Mouse (Mus musculus) cerebellum, adult 11-12 months (tissue): Measurements from ENCODE around the gene Bmp6.

Experiments
- DNase-seq: peaks from one replicate; pipeline ENCODE4 v3.0.0; 2022

The Bmp6 gene

DNA sequence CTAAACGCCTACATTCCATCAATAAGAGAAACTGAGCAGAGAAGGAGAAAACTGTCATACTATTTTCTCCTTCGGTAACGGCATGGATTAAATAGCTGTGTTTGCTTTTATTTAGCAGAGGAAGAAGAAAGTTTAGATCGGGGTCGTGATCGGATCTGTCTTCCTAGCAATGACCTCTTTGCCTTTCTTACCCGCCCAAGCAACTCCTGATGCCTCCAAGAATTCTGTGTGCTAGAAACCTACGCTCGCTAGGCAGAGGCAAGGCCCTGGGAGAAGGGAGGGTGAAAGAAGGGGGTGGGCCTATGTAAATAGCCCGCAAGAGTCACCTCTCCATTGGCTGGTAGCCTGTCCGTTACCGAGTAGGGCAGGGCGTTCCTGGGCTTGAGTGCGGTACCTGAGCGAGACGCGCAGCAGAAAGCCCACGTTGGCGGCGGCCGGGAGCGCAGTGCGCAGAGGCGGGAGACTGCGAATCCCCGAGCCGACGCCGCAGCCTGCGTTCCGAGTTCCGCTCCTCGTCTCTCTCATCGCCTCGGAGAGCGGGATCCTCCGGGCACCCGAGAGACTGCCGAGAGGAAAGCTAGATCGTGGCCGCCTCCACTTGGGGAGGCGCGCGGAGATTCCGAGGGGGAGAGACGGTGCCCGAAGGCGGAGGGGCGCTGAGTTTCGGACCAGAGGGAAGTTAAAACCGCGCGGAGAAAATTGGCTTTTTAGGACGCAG lies at the start of gene Bmp6:
Bmp6 (plus strand) TSS at position 395 of the 718 bp plus-strand sequence.
- DNase-seq, result peak; percentile 32

DNA sequence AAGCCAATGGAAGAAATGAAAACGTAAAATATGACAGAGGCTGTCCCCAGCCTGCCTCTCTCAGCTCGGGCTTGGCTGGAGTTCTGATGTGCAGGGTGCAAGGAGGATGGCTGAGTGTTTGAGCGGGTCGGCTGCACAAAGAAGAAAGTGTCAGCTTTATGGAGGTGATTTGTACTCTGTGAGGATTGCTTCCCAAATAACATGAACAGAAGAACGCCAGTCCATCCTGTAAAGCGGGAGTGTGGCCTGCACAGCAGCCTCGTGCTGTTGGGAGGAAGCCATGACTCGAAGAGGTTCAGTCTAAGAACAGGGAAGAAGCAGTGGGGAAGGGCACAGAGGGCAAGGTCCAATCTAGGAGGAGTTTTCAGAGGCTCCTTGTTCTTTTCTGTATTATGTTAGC lies 48.7 kb upstream of the Bmp6 start:
- no peak for DNase-seq

DNA sequence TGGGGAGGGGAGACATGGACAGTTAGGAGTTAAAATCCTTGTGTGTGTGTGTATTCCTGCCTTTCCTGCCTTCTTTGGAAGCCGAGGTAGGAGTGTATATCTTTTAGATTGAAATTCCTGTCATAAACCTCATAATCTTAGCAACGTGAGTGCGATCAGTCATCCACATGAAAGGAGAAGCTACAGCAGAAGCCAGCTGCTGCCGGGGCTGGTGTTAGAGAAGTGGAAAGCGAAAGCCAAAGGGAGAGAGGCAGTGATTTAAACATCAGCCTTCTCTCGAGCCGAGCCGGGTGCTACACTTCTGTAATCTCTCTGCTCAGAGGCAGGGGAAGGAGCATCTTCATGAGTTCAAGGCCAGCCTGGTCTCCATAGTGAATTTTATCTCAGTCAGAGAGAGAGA lies 48.3 kb upstream of the Bmp6 start:
- DNase-seq, result no peak

DNA sequence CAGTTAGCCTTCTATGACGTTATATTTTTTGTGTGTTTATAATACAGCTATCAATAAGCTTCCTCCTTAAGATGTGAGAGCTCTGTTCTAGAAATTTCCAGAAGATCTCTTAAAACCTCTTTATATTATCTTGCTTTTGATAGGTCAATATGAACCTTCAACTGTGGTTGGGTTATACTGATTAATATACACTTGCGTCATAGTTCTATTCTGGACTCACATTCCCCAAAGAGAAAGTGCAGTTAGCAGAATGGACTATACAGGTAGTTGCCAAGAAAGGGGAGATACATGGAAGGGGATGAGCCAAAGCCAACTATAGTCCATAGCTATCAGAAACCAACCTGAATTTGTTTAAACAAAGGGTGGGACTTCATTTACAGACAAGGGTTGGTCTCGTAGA lies 33.8 kb upstream of the Bmp6 start:
- no peak for DNase-seq

DNA sequence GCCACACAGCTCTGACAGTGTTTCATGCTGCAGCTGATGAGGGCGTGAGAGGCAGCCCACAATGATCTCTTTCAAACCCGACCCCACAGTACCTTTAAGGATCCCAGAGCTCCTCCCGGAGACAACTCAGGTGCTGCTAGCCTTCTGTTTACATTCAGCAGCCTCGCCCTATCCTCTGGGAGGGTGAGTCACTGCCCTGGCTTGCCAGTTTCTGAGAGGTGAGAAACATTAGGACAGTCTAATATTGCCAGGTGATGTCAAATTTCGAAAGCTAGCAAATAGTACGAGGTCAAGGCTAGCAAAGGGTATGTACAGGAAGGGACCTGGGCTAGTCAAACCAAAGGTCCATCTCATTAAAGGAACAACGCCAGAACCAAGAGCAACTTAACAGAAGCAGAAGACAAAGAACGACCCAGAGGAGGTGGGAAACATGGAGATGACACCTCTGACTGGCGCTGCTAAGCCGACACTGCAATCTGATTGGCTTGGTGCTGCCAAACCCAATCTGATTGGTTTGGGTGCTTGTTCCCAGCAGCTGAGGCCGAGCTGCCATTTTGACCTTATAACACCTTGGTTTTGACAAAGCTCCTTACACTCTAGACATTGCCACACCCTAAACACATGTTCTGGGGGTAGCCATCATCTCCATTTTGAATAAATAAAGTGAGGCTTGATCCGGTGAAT lies 32.4 kb upstream of the Bmp6 start:
- DNase-seq, result no peak

DNA sequence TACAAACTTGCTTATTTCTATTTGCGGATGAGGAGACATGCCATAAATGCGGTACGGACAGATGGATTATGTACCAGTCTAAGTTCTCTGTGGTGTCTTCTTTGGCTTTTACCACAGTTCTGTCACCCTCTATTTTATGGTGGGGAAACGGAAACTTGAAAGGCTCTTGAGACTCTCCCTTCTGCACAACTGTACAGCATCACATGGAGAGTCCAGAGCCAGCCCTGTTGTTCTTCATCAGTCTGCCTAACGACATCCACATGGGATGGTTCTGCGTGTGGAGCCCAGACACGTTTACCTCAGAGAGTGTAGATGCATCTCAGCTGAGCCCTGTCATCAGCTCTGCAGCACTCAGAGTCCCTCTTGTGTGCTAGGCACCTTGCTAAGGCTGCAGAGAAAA lies 30.3 kb upstream of the Bmp6 start:
- DNase-seq, result no peak

DNA sequence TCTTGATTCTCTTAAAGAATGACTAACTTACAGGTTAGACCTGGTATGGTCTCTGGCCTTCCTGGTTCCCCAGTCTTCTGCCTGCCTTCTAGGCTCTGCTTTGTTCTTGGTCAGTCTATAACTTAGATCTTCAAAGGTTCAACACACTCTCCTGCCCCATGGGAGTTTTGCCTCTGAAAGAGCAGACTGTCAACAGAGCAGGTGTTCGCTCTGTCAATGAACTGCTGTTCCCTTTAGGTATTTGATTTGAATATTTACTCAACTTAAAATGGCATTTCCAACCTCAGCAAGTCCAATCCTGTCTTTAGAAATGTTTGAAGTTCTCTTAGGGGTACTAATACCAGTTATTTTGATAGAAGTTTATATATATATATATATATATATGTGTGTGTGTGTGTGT lies 26.5 kb upstream of the Bmp6 start:
- DNase-seq, result no peak

DNA sequence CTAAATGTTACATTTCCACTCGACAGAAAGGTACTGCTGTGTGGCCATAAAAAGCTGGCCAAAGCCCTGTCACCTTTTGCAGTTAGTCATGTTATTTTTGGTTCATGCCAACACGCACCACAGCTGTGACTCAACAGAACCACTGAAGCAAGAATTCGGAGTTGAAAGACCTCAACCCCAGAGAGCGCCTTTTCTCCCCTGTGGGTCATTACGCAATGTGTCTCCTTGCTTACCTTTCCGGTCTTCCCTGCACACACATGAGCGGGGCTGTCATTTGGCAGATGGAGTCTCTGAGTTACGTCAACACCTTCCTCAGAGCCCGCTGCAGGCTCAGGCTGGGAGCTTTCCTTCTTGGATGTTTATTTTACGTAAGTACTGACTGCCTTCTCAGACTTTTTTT lies 24.6 kb upstream of the Bmp6 start:
- no peak for DNase-seq

DNA sequence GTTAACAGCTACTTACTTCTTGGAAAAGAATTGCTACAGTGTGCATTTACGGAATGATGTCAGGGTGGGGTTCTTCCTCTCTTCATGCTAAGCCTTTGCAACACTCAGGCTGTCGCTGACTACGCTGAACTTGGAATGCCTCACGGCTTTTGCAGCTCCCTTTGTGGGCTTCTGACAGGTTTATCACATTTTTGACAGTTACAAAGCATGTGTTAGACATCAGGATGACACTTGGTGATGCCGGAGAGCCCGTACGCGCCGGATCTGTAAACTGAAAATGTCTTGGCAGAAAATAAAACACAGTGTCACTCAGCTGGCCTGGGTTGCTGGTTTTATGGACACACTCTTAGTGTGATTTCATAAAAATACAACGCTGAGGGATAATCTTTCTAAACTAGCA lies 20.5 kb upstream of the Bmp6 start:
- no peak for DNase-seq

DNA sequence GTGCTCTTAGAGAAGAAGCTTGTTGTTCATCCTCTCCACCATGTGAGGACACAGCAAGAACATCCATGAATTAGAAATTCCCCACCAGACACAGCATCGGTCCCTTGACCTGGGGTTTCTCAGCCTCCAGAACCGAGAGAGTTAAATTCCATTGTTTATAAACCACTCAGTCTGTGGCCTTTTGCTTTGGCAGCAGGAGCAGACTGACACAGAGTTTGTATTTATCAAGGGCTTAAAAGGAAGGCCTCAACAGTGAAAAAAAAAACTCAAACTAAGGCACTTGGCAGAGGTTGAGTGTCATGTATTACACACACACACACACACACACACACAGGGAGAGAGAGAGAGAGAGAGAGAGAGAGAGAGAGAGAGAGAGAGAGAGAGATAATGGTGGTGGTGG lies 17.5 kb upstream of the Bmp6 start:
- no peak for DNase-seq

DNA sequence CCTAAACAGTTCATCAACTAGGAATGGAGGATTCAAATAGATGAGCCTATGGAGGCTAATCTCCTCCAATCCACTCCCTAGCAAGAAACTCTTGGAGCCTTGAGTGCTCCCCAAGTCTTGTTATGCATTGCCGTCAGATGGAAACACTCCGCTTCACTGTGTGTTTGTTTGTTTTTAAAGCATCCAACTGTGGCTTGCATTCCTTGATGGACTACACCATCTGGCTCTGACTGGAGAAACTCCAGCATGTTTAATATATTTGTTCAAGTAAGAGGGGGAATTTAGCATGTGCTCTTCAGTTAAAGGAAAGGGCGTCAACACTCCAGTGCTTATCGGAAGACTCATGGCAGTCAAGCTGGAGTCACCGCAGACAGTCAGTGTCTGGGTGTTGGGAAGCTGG lies 11.4 kb upstream of the Bmp6 start:
- DNase-seq, result no peak

DNA sequence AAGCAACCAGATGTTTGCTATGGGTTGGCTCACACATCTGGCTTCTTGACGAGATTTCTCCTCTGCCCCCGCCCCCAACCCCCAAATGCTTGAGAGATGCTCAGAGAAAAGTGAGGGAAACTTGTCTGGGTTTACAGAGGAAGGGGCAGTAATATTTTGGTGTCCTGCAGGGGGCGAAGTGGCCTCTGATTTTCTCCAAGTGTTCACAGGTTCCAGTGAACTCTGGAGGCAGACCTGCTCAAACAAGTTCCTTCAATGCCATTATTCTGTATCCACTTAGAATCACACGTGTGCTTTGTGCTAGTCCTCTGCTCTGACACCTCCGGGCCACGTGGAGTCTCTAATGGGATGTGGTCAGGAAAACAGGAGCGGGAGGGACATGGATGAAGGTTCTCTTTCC lies 2.3 kb upstream of the Bmp6 start:
- no peak for DNase-seq

DNA sequence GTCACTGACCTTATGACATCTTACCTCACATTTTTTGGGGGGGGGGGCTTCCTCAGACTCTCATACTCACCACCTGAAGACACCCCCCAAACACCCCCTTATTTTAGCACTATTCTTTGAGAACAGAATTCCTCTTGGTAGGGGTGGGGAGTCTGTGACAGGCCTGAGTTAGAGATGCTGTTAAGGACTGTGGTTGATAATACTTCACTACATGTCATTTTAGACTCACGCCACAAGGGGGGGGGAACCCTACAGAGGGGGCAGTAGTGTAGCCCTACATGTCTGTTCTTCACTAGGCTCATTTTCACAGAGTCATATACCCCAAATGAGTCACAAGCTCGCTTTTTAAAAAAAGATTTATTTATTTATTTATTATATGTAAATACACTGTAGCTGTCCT lies 1.7 kb upstream of the Bmp6 start:
- no peak for DNase-seq

DNA sequence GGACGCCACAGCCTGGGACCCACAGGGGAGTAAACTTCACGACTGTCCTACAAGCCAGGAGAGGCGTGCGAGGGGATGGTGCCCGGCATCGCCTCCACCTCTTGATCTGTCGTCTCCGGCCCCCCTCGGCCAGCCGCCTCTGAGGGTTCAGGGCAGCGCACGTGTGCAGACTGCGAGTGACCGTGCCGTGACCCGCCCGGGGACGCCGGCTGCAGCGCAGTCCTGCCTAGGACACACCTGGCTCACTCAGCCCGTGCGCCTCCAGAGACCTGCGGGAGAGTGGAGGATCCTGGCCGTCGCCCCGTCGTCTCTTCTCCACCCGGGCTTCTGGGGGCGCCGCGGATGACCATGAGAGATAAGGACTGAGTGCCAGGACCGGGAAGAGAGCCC lies 519 bp downstream of the Bmp6 start:
- DNase-seq, result no peak

DNA sequence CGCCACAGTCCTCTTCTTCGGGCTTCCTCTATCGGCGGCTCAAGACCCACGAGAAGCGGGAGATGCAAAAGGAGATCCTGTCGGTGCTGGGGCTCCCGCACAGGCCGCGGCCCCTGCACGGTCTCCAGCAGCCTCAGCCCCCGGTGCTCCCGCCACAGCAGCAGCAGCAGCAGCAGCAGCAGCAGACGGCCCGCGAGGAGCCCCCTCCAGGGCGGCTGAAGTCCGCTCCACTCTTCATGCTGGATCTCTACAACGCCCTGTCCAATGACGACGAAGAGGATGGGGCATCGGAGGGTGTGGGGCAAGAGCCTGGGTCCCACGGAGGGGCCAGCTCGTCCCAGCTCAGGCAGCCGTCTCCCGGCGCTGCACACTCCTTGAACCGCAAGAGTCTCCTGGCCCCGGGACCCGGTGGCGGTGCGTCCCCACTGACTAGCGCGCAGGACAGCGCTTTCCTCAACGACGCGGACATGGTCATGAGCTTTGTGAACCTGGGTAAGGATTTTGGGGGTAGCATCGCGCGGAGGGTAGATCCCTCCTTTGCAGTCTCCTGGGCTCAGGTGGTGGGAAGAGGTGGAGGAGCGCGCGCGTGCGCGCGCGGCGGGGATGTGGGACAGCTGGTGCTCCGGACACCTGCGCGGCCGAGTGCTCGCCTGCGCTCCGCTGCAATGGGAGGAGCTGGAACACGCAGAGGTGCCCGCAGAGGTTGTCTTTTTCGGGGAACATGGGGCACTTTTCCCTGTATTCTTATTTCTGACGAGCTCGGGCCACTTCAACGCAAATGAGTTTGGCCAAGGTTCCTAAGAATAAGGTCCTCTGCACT lies 1.4 kb downstream of the Bmp6 start:
- no peak for DNase-seq

DNA sequence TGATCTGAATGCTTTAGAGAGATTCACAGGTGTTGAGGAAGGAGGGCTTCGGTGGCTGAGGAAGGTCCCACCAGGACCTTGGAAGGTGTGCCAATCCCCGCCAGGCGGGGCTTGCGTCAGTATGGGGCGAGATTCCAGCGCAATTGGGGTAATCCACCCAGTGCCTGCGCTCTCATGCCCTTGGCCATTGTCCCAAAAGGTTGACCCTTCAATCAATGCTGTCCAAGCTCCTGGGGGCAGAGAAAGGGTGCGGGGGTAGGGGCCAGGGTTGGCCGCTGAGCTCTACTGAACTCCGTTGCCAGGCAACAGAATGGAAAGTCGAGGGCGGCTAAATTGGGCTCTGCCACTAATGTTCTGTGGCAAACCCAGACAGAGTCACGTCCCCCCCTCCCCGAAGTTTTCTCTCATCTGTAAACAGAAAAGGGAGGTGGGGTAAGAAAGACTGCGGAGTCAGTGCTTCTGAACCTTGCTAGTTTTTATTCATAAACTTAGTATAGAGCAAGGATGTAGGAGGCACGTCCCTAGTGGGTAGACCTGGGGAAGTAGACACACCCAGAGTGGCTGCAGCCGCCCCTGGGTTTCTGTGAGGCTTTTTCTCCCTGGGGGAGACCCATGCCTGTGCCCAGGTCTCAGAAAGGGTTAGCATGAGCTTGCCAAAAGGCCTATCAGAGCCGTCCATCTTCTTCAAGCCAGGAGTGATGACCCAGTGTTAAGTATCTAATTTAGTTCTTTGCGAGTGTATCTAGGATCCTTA lies 2.3 kb downstream of the Bmp6 start:
- DNase-seq, result no peak

DNA sequence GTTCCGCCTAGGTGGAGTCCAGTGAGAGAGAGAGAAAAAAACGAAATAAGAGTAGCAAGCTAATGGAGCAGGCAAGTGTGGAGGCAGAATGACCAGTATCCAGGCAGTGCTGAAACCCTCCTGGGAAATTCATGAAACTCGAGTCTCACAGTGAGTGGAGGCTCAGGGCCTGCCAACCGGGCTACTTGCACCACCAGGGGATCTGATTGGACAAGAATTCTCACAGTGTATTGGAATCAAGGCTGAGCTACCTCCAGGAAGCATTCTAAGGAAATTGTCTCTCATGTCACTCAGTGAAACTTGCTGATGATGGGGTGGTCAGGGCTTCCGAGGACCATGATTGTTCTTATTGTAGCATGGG lies 2.8 kb downstream of the Bmp6 start:
- no peak for DNase-seq

DNA sequence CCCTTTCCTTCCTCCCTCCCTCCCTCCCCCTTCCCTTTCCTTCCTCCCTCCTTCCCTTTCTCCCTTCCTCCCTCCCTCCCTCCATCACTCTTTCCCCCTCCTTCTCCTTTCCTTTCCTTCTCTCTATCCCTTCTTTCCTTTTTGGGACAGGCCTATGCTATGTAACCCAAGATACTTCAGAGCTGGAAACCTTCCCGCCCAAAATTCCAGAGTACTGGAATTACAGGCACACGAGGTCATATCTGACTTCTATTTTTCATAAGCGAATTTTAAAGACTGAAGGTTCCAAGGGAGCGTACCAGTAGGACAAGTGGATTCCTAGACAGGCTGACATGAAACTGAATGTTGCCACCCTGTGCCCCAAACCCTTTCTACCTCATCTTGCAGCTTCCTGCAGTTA lies 4.1 kb downstream of the Bmp6 start:
- DNase-seq, result no peak

DNA sequence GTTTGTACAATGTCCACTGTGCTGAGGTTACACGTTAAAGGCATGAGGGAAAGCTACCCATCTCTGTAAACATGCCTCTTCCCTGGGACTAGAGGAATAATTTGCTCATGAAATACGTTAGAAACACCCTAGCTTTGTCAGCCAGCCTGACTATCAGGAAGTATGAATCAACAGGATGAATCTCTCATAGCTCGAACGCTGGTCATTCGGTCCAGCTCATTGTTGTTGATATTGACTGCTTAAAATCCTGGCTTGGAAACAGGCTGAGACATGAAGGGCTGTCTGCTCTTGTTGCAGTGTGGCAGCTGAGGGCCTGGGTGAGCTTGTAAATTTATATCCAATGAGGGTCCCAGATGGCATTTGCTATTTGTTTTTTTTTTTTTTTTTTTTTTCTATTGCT lies 4.9 kb downstream of the Bmp6 start:
- DNase-seq, result no peak

DNA sequence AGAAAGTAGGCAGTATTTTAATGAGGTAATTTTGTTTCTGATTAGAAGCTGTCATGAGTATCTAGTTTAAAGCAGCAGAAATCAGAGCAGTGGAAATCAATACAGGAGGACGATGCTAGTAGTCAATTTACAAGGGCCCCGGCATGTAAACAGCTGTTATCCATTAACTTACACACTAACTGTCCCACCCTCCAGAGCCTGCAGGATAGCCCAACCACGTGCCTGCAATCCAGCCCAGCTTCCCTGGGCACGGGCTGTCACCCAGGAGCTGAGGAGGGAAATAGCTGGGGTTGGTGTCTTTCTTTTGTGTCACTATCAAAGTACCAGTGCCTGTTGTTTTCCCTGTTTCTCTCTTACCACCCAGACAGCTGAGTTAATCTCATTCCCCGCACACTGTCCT lies 7.1 kb downstream of the Bmp6 start:
- no peak for DNase-seq

DNA sequence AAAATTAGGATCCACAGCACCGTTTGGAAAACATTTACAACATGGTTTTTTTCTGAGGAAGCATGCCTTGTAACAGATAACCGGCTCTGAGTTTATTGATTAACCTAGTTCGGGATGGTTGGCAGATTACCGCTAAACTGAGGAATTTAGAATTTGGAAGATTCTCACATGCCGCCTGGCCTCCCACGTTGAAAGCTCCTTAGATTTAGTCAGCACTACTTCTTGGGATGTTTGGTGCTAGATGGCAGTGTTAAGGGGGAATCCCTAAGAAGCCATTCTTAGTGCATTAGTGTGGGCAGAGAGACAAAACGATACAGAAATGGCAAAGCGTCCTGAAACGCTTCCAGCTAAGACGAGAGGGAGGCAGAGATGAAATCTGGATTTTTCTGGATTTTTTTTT lies 8.1 kb downstream of the Bmp6 start:
- no peak for DNase-seq

DNA sequence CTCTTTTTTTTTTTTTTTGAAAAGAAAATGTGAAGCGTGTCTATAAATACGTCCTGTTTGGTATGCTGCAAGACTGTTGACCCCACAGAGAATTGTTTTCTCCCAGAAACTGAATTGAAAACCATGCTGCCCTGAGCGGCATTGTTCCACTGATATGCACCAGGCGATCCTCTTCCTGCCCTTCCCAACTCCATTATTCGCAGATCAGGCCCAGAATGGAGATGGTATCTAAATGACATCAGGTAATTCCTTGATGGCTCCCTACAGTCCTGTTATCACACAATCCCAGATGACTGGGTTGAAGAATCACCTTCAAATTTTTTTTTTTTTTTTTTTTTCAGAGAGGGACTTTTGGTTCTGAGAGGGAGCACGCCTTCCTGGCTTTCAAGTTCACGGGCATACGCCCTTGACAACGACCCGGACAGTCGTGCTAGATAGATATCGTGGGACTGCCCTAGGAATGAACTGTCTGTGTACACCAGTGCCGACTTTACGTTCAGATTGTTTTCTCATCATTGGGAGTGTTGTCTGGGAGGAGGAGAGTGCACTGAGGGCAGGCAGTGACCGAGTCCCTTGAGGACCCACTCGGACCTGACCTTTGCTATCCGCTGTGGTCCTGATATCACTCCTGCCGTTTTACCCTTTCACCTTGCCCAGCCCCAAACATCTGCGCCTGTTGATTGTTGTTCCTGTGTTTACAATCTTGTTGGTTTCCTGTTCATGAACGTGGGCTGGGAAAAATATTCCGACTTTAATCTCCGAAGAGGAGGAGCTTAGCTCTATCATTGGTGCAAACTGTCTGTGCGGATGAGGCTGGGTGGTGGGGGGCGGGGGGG lies 8.7 kb downstream of the Bmp6 start:
- no peak for DNase-seq

DNA sequence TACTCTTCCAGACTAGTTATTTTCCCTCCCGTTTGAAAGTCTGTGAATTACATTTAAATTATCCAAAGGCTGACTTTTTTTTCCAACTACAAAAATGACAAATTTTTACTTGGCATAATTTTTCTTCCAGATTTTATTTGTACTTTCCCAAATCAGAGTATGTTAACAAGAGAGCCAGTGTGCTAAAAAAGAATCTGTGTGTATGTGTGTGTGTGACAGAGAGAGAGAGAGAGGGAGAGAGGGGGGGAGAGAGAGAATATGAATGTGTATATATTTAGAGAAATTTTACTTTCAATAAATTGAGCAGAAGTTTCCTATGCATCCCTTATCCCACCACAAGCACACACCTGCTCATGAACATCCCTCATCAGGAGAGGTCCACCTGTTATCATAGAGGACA lies 9.4 kb downstream of the Bmp6 start:
- DNase-seq, result no peak
